Mouse (Mus musculus) embryonic facial prominence, embryonic 13.5 days (tissue): ENCODE data around the gene Spop. TPM values are rescaled to one million over a fixed set of nuclear protein-coding genes. Genes with fewer than 3 reads are reported as not detected.
A peak's percentile ranks its signal among the peaks of the same experiment; 100 is the strongest.

Experiments used
- ATAC-seq: fragments of 200-750 bp; cut with Nextera tagmentation; 2 replicates; pipeline ENCODE4 v1.8.0; 2017; ENCODE audit warnings: low read depth; ENCODE audit not compliant: insufficient number of reproducible peaks, insufficient read depth, low FRiP score, low TSS enrichment
- H3K27ac ChIP-seq: fragments of 300-500 bp; sonication (generic); 2 replicates; pipeline ENCODE4 v1.5.1; 2015; ENCODE audit warnings: moderate library complexity, mild to moderate bottlenecking, inconsistent platforms
- H3K27me3 ChIP-seq: fragments of 300-500 bp; sonication (generic); 2 replicates; pipeline ENCODE4 v1.6.1; 2015; ENCODE audit warnings: mild to moderate bottlenecking, inconsistent platforms
- H3K36me3 ChIP-seq: fragments of 300-500 bp; sonication (generic); 2 replicates; pipeline ENCODE4 v1.6.1; 2015; ENCODE audit warnings: mild to moderate bottlenecking, inconsistent platforms
- H3K4me1 ChIP-seq: fragments of 300-500 bp; sonication (generic); 2 replicates; pipeline ENCODE4 v1.6.1; 2015; ENCODE audit warnings: inconsistent platforms
- H3K4me2 ChIP-seq: fragments of 300-500 bp; sonication (generic); 2 replicates; pipeline ENCODE4 v1.6.1; 2015; ENCODE audit warnings: moderate library complexity, mild to moderate bottlenecking, inconsistent platforms
- H3K4me3 ChIP-seq: fragments of 300-500 bp; sonication (generic); 2 replicates; pipeline ENCODE4 v1.5.1; 2015; ENCODE audit warnings: mild to moderate bottlenecking, inconsistent platforms
- H3K9ac ChIP-seq: fragments of 300-500 bp; sonication (generic); 2 replicates; pipeline ENCODE4 v1.6.1; 2015; ENCODE audit warnings: mild to moderate bottlenecking, inconsistent platforms
- H3K9me3 ChIP-seq: fragments of 300-500 bp; sonication (generic); 2 replicates; pipeline ENCODE4 v1.6.1; 2016; ENCODE audit warnings: inconsistent platforms
- WGBS: fragments of 180-500 bp; shearing (Covaris S2); methylation state at CpG from one replicate; pipeline ENCODE4 v1.1.7; 2015; ENCODE audit warnings: mixed read lengths; 5-methylcytosine and 5-hydroxymethylcytosine counted together
- polyA plus RNA-seq: library from polyadenylated mRNA; unstranded; fragments of >200 nt; fragmentation: Nextera tagmentation; extraction: Ambion mirVana; gene quantifications from 2 replicates; pipeline ENCODE4 v1.2.1, GENCODE M21; 2015

Spop gene
- polyA plus RNA-seq, 1 experiment from 2014 or later, result 147 TPM

DNA sequence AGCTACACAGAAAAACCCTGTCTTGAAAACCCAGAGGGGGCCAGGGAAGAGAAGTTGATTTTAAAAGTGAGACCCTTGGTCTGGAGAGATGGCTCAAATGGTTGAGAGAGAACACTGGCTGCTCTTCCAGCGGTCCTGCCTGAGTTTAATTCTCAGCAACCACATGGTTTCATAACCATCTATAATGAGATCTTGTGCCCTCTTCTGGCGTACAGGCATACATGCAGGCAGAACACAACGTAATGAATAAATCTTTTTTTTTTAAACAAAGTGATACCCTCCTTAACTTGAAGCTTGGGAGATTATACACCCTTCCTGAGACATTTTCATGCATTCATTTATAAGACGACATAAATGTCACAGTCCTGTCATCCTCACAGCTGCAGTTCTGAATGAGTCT is 65.6 kb downstream of the Spop start:
- Histone ChIP-seq H3K27ac (no peak overlapping the region), H3K9me3 (no peaks in the 10 kb centered on the region), H3K4me1 (no peaks in the 10 kb centered on the region), H3K27me3 (no peaks in the 10 kb centered on the region), H3K4me2 (no peak overlapping the region), H3K4me3 (no peak overlapping the region), H3K9ac (no peak overlapping the region), H3K36me3 (peaks cover 49% of the 10 kb centered on the region)
- 85% methylated on average over 4 of the region's 4 CpGs for WGBS
- no peak for ATAC-seq

GRCm38 (mm10) chr11:95480662-95481061 is 66.8 kb downstream of the Spop start:
- Histone ChIP-seq H3K4me3 (no peak overlapping the region), H3K9ac (no peak overlapping the region), H3K36me3 (peaks cover 51% of the 10 kb centered on the region), H3K27me3 (no peaks in the 10 kb centered on the region), H3K4me1 (no peaks in the 10 kb centered on the region), H3K9me3 (no peaks in the 10 kb centered on the region), H3K27ac (no peak overlapping the region), H3K4me2 (no peak overlapping the region)
- WGBS, result 85% methylated on average over 4 of the region's 4 CpGs
- ATAC-seq, result no peak

GRCm38 (mm10) chr11:95485634-95486033 is 71.8 kb downstream of the Spop start:
- Histone ChIP-seq H3K9me3 (no peaks in the 10 kb centered on the region), H3K4me1 (no peaks in the 10 kb centered on the region), H3K27me3 (no peaks in the 10 kb centered on the region), H3K27ac (no peak overlapping the region), H3K9ac (no peak overlapping the region), H3K36me3 (peaks cover 74% of the 10 kb centered on the region), H3K4me3 (no peak overlapping the region), H3K4me2 (no peak overlapping the region)
- 97% methylated on average over 18 of the region's 18 CpGs for WGBS
- no peak for ATAC-seq

DNA sequence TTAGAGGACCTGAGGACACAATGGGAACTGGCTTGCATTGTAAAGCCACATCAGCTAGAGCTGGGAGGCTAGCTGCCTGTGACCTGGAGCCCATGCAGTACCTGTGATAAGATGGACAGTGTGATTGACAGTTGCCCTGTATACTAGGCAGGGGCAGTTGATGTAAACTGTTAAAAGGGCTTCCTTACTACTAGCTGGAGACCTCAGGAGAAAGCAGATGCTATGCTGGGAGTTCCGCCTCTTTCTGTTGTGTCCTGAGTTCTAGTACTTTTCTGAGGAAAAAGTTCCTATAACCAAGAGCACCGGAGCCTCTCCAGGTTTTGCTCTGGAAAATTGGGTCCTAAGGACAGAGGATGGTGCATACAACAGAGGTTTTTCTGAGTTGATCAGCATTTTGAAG is 73.4 kb downstream of the Spop start:
- Histone ChIP-seq H3K4me3 (no peak overlapping the region), H3K36me3 (peaks cover 90% of the 10 kb centered on the region), H3K9me3 (no peaks in the 10 kb centered on the region), H3K9ac (no peak overlapping the region), H3K27me3 (no peaks in the 10 kb centered on the region), H3K4me1 (no peaks in the 10 kb centered on the region), H3K4me2 (no peak overlapping the region), H3K27ac (no peak overlapping the region)
- WGBS, result 94% methylated on average over 2 of the region's 2 CpGs
- ATAC-seq, result no peak

GRCm38 (mm10) chr11:95490104-95490503 is 76.2 kb downstream of the Spop start:
- ATAC-seq, result no peak
- Histone ChIP-seq H3K27me3 (no peaks in the 10 kb centered on the region), H3K9me3 (no peaks in the 10 kb centered on the region), H3K27ac (no peak overlapping the region), H3K4me1 (0 out of 2 replicates have a peak, but pooled peaks cover 5% of the 10 kb centered on the region), H3K4me2 (no peak overlapping the region), H3K36me3 (peaks cover 77% of the 10 kb centered on the region), H3K9ac (no peak overlapping the region), H3K4me3 (no peak overlapping the region)
- WGBS, result 62% methylated on average over 14 of the region's 14 CpGs

DNA sequence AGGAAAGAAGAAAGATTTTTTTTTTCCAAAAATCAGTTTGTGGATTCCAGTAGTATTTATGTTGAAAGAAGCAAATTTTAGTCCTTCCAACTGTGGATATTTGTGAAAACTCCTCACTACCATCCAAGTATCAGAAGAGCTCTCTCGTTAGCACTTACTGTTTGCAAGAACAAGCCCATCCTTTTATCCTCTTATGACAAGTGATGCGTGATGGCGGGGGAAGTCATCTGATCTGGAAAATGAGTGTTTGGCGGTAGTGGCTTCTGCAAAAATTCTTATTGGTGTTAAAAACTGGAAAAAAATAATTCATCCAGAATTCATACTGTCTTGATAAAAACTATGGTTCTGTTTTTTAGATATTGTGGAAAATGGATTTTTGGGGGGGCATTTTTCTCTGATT is 78.4 kb downstream of the Spop start:
- no peak for ATAC-seq
- H3K4me3 ChIP-seq, result no peak overlapping the region
- H3K4me1 ChIP-seq, result 0 out of 2 replicates have a peak, but pooled peaks cover 5% of the 10 kb centered on the region
- H3K27me3 ChIP-seq, result no peaks in the 10 kb centered on the region
- 59% methylated on average over 4 of the region's 4 CpGs for WGBS
- H3K27ac ChIP-seq, result no peak overlapping the region; the same call in 1 of the 2 replicates
- H3K4me2 ChIP-seq, result no peak overlapping the region
- no peaks in the 10 kb centered on the region for H3K9me3 ChIP-seq
- H3K36me3 ChIP-seq, result peaks cover 63% of the 10 kb centered on the region
- no peak overlapping the region for H3K9ac ChIP-seq

GRCm38 (mm10) chr11:95493010-95493409 is 79.1 kb downstream of the Spop start:
- no peak overlapping the region for H3K9ac ChIP-seq
- peaks cover 65% of the 10 kb centered on the region for H3K36me3 ChIP-seq
- H3K27ac ChIP-seq, result no peak overlapping the region
- 0 out of 2 replicates have a peak, but pooled peaks cover 5% of the 10 kb centered on the region for H3K4me1 ChIP-seq
- H3K4me3 ChIP-seq, result no peak overlapping the region
- ATAC-seq, result no peak
- H3K9me3 ChIP-seq, result no peaks in the 10 kb centered on the region
- no peaks in the 10 kb centered on the region for H3K27me3 ChIP-seq
- H3K4me2 ChIP-seq, result no peak overlapping the region
- WGBS, result 86% methylated on average over 4 of the region's 4 CpGs

DNA sequence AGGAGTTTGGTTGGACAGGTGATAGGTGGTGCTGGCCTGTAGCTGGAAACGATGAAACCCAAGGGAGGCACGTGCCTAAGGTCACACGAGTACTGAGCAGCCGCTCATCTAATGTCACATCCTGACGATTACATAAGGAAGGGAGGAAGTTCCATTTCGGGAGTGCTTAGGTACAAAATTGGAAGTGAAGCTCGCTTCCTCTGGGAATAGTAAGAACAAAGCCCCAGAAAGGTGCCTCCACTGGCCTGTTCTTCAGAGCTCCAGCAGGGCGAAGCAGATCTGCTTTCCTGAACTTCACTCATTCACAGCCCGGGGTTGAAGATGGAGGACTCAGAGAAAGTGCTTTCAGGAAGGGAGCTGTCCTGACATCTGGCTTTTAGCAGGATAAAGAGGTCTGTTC is 80.1 kb downstream of the Spop start:
- Histone ChIP-seq H3K4me2 (no peak overlapping the region), H3K27me3 (no peaks in the 10 kb centered on the region), H3K9me3 (no peaks in the 10 kb centered on the region), H3K4me1 (0 out of 2 replicates have a peak, but pooled peaks cover 5% of the 10 kb centered on the region), H3K4me3 (no peak overlapping the region), H3K36me3 (peaks cover 59% of the 10 kb centered on the region), H3K27ac (0 out of 2 replicates have a peak overlapping the region, but pooled peaks have one; percentile 23), H3K9ac (no peak overlapping the region)
- WGBS, result 71% methylated on average over 9 of the region's 9 CpGs
- ATAC-seq, result no peak

- H3K4me2 ChIP-seq, result no peak overlapping the region
- H3K9me3 ChIP-seq, result no peaks in the 10 kb centered on the region
- 65% methylated on average over 3 of the region's 3 CpGs for WGBS
- H3K27me3 ChIP-seq, result no peaks in the 10 kb centered on the region
- H3K4me3 ChIP-seq, result no peak overlapping the region
- H3K27ac ChIP-seq, result 0 out of 2 replicates have a peak overlapping the region, but pooled peaks have one; percentile 23
- peaks cover 55% of the 10 kb centered on the region for H3K36me3 ChIP-seq
- H3K9ac ChIP-seq, result no peak overlapping the region
- 0 out of 2 replicates have a peak, but pooled peaks cover 5% of the 10 kb centered on the region for H3K4me1 ChIP-seq
- ATAC-seq, result no peak
These were observed 80.5 kb downstream of the Spop start for GRCm38 (mm10) chr11:95494374-95494773.

DNA sequence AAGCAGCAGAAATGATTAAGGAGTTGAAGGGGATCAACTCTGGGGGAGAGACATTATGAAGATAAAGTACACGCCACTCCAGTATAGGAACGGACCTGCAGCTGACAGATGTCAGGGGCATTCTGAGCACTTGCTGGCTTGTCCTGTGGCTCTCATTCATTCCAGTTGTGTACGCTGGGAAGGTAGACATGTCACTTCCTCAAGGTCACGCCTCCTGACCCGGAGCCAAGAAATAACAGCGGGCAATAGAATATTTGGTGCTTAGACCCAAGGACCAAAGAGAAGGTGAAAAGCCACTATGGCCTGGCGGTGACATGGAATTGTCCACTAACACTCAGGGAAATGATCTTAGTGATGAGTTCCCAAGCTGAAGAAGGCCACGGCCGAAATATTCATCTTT is 82.0 kb downstream of the Spop start:
- WGBS, result 88% methylated on average over 9 of the region's 9 CpGs
- no peak overlapping the region for H3K27ac ChIP-seq
- no peak for ATAC-seq
- H3K4me3 ChIP-seq, result no peak overlapping the region
- no peaks in the 10 kb centered on the region for H3K9me3 ChIP-seq
- H3K36me3 ChIP-seq, result peaks cover 41% of the 10 kb centered on the region
- no peak overlapping the region for H3K9ac ChIP-seq
- H3K4me1 ChIP-seq, result 0 out of 2 replicates have a peak, but pooled peaks cover 5% of the 10 kb centered on the region
- no peaks in the 10 kb centered on the region for H3K27me3 ChIP-seq
- no peak overlapping the region for H3K4me2 ChIP-seq

DNA sequence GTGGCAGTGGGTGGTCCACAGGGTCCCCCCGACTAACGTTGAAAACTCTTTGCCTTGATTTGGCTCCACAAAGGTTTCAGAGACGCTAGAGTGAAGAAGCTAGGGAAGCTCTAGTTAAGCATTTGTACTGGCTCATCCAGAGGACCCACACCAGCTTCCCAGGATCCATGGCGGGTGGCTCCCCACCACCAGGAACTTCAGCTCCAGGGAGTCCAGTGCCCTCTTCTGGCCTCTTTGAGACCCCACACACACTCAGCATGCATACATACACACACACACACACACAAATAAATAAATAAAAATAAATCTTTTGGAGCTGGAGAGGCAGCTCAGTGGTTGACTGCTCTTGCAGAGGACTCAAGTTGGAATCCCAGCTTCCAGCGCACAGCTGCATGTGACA is 84.0 kb downstream of the Spop start:
- ATAC-seq, result no peak

GRCm38 (mm10) chr11:95500412-95500811 is 86.5 kb downstream of the Spop start:
- no peaks in the 10 kb centered on the region for H3K9me3 ChIP-seq
- peaks cover 12% of the 10 kb centered on the region for H3K36me3 ChIP-seq
- no peak overlapping the region for H3K4me2 ChIP-seq
- H3K27me3 ChIP-seq, result no peaks in the 10 kb centered on the region
- no peak overlapping the region for H3K9ac ChIP-seq
- WGBS, result 54% methylated on average over 4 of the region's 4 CpGs
- no peak for ATAC-seq
- H3K4me1 ChIP-seq, result peaks cover 9% of the 10 kb centered on the region
- no peak overlapping the region for H3K27ac ChIP-seq
- no peak overlapping the region for H3K4me3 ChIP-seq

More for the DNA sequence above, 84.0 kb downstream of the Spop start:
- Histone ChIP-seq H3K9ac (no peak overlapping the region), H3K27ac (no peak overlapping the region), H3K4me1 (0 out of 2 replicates have a peak, but pooled peaks cover 5% of the 10 kb centered on the region), H3K4me3 (no peak overlapping the region), H3K4me2 (no peak overlapping the region), H3K9me3 (no peaks in the 10 kb centered on the region), H3K27me3 (no peaks in the 10 kb centered on the region), H3K36me3 (peaks cover 26% of the 10 kb centered on the region)
- WGBS, result 84% methylated on average over 5 of the region's 5 CpGs
